Mouse (Mus musculus): ENCODE results near the gene Cpped1.

Cpped1 gene

DNA sequence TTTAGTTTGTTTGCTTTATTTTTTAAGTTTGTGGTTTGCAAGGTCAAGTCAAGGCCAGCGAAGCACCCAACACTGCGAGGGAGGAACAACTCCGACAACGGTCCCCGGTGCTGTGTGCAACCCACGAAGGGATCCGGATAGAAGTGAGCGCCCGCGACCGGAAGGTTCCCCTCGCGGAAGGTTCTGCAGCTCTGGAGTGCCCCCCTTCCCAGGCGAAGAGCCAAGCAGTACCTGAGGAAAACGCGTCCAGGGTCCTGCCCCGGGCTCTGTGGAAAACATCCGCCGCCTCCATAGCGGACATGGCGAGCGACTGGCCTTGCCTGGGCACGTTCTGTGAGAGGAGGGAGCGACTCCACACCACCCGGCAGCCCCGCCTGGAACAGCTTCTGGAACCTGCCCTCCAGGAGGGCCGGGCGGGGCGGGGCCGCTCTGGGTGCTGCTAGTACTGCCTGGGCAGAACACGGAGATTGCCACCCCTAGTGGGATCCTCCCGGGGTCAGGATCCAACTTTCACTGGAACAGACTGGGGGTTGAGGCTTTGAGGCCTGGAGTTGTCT lies at the start of gene Cpped1:
Cpped1 (minus strand) TSS at position 411 of the 557 bp plus-strand sequence.
- CTCF ChIA-PET: interaction anchor here in 2 of 4 experiments (0.6 to 0.9 kb wide), 3 partner anchors 19 to 338 kb away, joined by 3 to 4 read pairs (median 3); no protein-coding TSS in a partner anchor
- POLR2A ChIA-PET: interaction anchor here in 3 of 4 experiments (0.7 to 3.0 kb wide), 14 partner anchors 9 to 549 kb away, joined by 3 to 11 read pairs (median 3); no protein-coding TSS in a partner anchor

DNA sequence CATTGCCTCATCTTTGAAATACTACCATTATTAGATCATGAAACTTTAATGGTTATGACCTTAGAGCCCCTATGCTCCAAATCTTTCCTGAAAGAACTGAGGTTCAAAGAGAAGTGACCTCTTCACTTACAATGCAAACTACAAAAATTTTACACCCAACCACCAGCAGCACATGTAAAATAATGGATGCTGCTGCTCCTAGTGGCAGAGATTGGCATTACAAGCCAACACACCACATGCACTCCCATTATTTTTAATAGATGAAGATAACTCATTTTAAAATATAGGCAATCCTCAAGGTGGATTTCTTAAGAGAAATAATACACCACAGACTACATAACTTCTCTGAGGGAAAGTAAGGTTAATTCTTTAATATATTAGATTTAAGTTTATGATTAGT lies 31.2 kb upstream of the Cpped1 start:
- CTCF ChIA-PET: no interaction called here
- POLR2A ChIA-PET: no interaction called here

DNA sequence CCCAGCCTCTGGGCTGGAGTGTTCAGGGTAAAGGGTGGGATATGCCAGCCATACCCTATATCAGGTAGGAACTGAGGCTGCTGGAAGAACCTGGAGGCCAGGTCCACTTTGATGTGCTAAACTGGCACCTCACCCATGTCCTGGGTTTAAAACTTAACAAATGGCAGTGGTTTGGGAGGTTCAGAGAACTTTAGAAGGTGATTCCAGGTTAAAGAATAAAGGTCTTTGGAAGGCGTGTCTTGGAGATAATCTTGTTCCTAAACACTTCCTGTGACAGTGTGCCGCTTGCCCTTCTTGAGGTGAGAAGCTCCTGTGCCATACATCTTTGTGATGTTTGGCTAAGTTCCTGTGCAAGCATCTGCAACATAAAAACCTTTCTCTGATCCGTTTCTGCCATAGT lies 1.6 kb upstream of the Cpped1 start:
- ChIA-PET POLR2A (interaction anchor here in 2 of 4 experiments (0.7 to 1.0 kb wide), 3 partner anchors 19 to 344 kb away, joined by 3 to 15 read pairs (median 3); no protein-coding TSS in a partner anchor), CTCF (no interaction called here)

DNA sequence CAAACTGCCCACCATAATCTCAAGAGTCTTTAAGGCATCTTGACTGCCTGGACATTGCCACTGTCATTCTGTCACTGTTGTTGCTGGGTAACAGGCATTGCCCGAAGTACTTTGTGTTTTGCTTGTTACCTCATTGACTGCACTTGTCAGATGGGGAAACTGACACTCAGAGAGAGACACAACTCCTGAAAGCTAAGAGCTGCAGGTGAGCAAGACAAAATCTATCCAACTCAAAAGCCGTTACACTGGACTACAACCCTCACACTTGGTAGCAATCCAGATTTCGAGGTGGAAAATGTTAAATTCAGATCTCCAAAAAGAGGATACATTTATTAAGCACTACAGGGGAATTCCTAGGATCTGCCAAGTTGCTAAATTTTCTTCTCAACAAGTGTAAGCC lies 572 bp upstream of the Cpped1 start:
- CTCF ChIA-PET: no interaction called here
- POLR2A ChIA-PET: interaction anchor here in 3 of 4 experiments (0.5 to 1.5 kb wide), 8 partner anchors 12 to 548 kb away, joined by 3 to 15 read pairs (median 3); no protein-coding TSS in a partner anchor

DNA sequence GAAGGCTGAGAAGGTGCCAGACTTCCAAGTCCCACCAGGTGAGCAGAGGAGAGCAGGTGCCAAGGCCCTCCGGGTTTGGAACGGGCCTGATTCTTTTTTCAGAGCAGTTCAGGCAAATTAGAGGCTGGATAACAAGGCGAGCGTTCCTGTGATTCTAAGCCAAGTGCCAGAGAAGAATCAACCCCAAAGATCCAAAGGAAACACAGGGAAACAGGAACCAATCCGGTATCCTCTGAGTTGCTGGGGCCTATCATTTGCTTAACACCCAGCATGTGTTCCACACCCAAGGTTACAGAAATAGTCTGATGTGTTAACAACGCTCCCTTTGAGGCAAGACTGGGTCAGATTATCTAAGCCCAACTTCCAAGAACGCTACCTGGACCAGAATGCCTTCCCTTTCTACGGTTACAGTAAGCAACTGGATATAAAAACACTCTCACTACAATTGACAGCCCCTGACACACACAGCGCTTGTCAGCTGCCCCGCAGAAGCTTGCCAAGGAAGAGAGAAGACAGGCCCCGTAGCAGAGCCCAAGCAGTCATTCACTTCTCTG lies 707 bp downstream of the Cpped1 start:
- ChIA-PET POLR2A (interaction anchor here in 3 of 4 experiments (0.7 to 3.0 kb wide), 12 partner anchors 9 to 549 kb away, joined by 3 to 11 read pairs (median 3); no protein-coding TSS in a partner anchor), CTCF (interaction anchor here in 2 of 4 experiments (0.6 to 0.9 kb wide), 3 partner anchors 18 to 337 kb away, joined by 3 to 4 read pairs (median 3); no protein-coding TSS in a partner anchor)

- POLR2A ChIA-PET: interaction anchor here in 1 of 4 experiments (3.0 kb wide), 1 partner anchor 13 kb away, joined by 11 read pairs; no protein-coding TSS in a partner anchor
- CTCF ChIA-PET: no interaction called here
Measured at GRCm38 (mm10) chr16:11907816-11908215, 1.4 kb downstream of the Cpped1 start.

GRCm38 (mm10) chr16:11906906-11907305 lies 2.3 kb downstream of the Cpped1 start:
- ChIA-PET POLR2A (interaction anchor here in 1 of 4 experiments (3.0 kb wide), 1 partner anchor 12 kb away, joined by 11 read pairs; no protein-coding TSS in a partner anchor), CTCF (no interaction called here)

DNA sequence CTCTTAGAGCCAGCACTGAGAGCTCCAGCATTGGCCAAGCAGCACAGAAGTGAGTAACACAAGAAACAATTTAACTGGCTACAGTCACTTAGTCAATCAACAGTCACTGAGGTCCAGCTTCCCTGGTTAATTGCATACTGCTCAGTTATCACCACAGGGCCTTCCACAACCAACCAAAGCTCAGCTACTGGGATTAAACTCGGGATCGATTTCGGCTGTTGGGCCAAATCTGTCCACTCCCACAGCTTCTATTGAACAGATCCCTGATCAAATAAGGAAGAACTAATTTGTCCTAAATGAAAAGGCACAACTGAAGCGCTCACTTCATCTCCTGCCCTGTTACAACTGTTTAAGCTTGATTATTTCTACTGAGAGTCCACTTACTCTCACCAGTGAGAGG lies 4.0 kb downstream of the Cpped1 start:
- CTCF ChIA-PET: interaction anchor here in 1 of 4 experiments (0.5 kb wide), 1 partner anchor 444 kb away, joined by 3 read pairs; no protein-coding TSS in a partner anchor
- POLR2A ChIA-PET: interaction anchor here in 1 of 4 experiments (1.0 to 1.1 kb wide), 2 partner anchors 61 to 78 kb away, joined by 3 read pairs; partner anchors contain the start of gene Shisa9

DNA sequence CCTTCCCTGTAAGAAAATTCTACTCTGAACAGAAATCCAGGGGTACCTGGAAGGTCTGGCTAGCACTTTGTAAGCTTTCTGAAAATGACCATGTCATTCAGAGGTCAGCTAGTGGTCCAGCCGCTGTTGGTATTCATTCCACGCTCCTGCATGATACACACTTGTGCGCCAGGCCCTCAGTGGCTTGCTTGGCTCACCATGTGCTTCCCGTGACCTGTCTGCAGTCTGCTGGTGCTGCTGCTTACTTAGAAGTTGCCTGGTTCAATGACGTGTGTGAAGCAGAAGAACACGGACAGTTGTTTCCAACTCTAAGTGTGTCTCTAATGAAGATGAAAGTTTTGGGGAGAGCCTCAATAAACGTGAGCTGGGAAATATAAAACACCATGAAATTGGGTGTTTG lies 7.2 kb downstream of the Cpped1 start:
- ChIA-PET POLR2A (interaction anchor here in 1 of 4 experiments (1.3 kb wide), 1 partner anchor 23 kb away, joined by 3 read pairs; no protein-coding TSS in a partner anchor), CTCF (interaction anchor here in 1 of 4 experiments (0.6 kb wide), 1 partner anchor 20 kb away, joined by 3 read pairs; no protein-coding TSS in a partner anchor)

GRCm38 (mm10) chr16:11900341-11900740 lies 8.9 kb downstream of the Cpped1 start:
- ChIA-PET CTCF (no interaction called here), POLR2A (no interaction called here)

- CTCF ChIA-PET: no interaction called here
- POLR2A ChIA-PET: interaction anchor here in 1 of 4 experiments (3.8 kb wide), 1 partner anchor 12 kb away, joined by 11 read pairs; the partner anchor contains the start of gene Cpped1
Measured at GRCm38 (mm10) chr16:11896411-11896810, 12.8 kb downstream of the Cpped1 start.

GRCm38 (mm10) chr16:11894877-11895276 lies 14.4 kb downstream of the Cpped1 start:
- CTCF ChIA-PET: interaction anchor here in 1 of 4 experiments (0.6 kb wide), 1 partner anchor 1334 kb away, joined by 3 read pairs; no protein-coding TSS in a partner anchor
- POLR2A ChIA-PET: interaction anchor here in 1 of 4 experiments (3.8 kb wide), 1 partner anchor 13 kb away, joined by 11 read pairs; the partner anchor contains the start of gene Cpped1

DNA sequence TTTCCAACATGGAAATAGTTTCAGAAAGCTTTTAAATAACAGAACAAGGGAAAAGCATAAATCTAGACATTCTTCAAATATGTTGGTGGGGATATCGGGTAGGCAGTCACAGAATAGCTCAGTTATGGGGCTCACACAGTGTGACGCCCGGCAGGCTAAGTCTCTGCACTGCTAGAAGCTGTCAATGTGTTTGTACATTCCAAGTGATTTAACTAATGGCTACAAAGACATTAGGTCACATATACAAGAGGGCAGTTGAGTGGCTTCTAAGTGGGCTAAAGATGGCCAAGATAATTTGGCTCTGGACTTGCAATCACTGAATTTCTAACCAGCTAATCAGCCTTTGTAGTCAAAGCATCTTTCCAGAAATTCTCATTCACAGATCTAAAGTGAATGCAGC lies 19.1 kb downstream of the Cpped1 start:
- POLR2A ChIA-PET: no interaction called here
- CTCF ChIA-PET: interaction anchor here in 2 of 4 experiments (0.6 kb wide), 2 partner anchors 19 to 90 kb away, joined by 3 to 5 read pairs; partner anchors contain the start of gene Cpped1 (in 1 of the 2)

- POLR2A ChIA-PET: no interaction called here
- CTCF ChIA-PET: interaction anchor here in 1 of 4 experiments (0.6 kb wide), 1 partner anchor 19 kb away, joined by 3 read pairs; the partner anchor contains the start of gene Cpped1
Measured at GRCm38 (mm10) chr16:11889741-11890140, 19.5 kb downstream of the Cpped1 start.

GRCm38 (mm10) chr16:11881795-11882194 lies 27.4 kb downstream of the Cpped1 start:
- POLR2A ChIA-PET: no interaction called here
- CTCF ChIA-PET: interaction anchor here in 1 of 4 experiments (0.7 kb wide), 1 partner anchor 21 kb away, joined by 3 read pairs; no protein-coding TSS in a partner anchor

DNA sequence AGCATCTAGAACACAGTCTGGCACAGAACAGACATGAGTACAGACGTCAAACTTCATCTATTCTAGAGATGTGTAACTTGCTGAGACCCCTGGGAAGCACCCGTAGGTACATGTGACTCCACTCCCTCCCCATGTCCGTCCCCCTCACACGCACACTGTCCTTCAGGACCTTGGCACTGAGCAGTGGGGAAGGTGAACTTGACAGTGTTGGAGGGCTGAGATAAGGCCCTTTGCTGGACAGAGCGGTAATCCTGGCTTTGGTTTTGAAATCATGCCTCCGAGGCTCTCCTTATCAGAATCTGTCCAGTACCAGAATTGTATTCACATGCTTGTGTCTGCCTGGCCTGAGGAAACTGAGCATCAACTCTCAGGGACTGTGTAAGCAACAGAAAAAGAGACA lies 28.8 kb downstream of the Cpped1 start:
- ChIA-PET POLR2A (no interaction called here), CTCF (no interaction called here)

- POLR2A ChIA-PET: interaction anchor here in 1 of 4 experiments (1.0 kb wide), 1 partner anchor 23 kb away, joined by 3 read pairs; no protein-coding TSS in a partner anchor
- CTCF ChIA-PET: no interaction called here
Measured at GRCm38 (mm10) chr16:11879196-11879595, 30.0 kb downstream of the Cpped1 start.

GRCm38 (mm10) chr16:11875227-11875626 lies 34.0 kb downstream of the Cpped1 start:
- ChIA-PET POLR2A (no interaction called here), CTCF (no interaction called here)

- POLR2A ChIA-PET: no interaction called here
- CTCF ChIA-PET: no interaction called here
Measured at GRCm38 (mm10) chr16:11873292-11873691, 36.0 kb downstream of the Cpped1 start.

DNA sequence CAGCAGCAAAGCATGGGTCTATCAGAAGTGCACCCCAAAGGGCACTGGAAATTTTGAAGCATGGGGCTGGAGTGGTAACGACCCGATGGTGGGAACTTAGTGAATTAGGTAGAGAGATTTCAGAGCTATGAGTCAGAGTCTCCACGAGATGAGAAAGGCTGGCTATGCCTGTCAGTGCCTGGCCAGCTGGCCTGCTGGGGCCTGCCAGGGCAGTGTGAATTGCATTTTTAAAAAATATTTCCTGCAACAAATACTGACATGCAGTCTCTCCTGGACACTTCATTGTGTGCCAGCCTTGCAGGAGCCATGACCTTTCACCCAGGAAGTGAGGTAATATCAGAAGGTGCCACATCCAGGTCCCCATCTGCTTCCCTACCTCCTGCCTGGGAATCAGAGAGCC lies 40.8 kb downstream of the Cpped1 start:
- ChIA-PET CTCF (interaction anchor here in 1 of 4 experiments (0.8 kb wide), 1 partner anchor 198 kb away, joined by 3 read pairs; no protein-coding TSS in a partner anchor), POLR2A (interaction anchor here in 1 of 4 experiments (1.1 to 2.1 kb wide), 2 partner anchors 10 to 25 kb away, joined by 3 to 11 read pairs; no protein-coding TSS in a partner anchor)
